Mouse (Mus musculus) cerebellum, adult 9-11 months (tissue): ENCODE measurements around the gene Speer4f2.
"Not testable (repeated sequence)": the region's sequence is repeated elsewhere in the genome, so short reads cannot be mapped to it uniquely, and the experiment has no call there.

Source experiments
- DNase-seq: peaks from one replicate; pipeline ENCODE4 v3.0.0; 2022

Gene Speer4f2

DNA sequence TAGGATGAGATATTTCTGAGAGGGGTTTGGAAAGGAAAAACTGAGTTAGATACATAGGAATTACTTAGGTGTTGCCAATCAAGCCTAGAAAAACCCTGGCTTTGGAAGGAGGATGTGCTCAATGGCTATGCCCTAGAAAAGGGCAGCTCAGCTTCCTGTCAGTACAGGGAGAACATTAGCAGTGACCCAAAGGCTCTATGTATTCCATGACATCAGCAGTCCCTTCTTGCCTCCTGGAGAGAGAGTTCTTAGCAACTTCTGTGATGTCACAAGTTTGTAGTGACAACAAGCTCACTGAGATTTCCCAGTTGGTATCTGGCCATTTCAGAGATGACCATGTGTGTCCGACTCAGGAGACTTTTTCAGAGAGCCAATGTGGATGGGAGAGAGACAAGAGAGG is at the start of gene Speer4f2:
Speer4f2 (plus strand) TSS at position 301 of the 400 bp plus-strand sequence.
- not testable (repeated sequence) for DNase-seq

DNA sequence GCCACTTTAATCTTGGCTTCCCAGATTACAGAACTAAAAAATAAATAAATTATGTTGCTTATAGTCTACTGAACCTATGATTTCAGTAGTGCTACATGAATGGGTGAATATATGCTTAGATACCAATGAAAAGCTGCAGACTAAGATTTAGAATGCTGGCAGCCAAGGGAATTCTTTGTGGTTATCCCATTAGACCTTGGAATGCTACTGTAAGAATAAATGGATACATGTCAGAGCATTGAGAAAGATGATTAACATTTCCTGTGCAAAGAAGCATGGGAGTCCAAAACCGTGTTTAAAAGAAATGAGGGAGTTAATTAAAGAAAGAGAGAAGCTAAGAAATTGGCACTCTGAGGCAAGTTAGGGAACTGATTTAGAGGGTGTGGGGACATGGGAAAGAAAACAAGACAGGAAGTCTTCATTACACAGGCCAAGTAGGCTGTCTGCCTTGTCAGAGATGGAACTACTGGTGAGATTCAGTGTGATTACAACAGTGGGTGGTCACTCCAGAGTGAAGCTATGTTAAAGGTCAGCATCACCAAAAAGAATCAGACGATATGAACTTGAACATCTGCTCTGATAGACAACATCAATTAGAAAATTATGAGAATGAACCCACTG is 43.9 kb upstream of the Speer4f2 start:
- no peak for DNase-seq

GRCm38 (mm10) chr5:17334836-17335235 is 38.1 kb upstream of the Speer4f2 start:
- DNase-seq, result no peak

DNA sequence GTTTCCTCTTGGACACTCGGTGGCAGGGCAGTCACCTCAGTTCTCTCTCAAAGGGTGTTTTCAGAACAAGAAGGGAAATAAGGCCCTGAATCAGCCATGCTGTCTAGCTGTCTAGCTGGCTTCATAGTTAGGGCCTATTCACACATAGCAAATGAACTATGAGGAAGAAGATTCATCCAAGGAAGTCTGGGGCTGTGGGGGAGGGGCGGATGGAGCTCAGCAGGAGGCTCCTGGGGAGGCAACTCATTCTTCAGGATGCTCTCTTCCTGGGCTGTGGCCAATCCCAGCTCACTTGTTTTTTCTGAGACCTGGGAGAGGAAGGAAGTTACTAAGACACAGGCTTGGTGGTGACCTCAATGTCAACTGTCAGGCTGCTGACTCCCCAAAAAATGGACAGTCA is 27.2 kb upstream of the Speer4f2 start:
- DNase-seq, result not testable (repeated sequence)

DNA sequence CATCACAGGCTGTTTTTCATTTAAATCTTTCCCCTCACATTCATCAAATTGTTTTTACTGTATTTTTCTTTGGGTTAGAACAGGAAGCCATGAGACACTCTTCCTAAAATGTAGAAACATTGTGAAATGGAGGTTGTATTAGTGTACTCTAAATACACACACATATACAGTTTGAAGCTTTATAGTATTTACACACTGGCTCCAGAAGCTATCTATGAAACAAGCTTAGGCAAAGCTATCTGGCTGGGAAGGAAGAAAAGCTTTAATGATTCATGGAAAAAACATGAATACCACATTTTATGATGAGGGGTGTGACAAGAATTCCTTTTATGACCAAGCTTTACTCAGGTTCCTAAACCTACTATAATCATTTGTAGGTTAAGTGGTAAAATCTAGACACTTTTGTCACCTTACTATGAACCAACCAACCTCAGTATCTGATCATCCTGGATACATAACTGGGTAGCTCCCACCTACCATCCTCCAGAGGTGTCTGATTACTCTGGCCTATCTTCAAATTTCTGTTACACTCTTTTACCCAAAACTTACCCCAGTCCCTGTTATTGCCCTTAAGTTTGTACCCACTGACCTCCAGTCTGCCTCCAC is 13.5 kb upstream of the Speer4f2 start:
- DNase-seq, result no peak

DNA sequence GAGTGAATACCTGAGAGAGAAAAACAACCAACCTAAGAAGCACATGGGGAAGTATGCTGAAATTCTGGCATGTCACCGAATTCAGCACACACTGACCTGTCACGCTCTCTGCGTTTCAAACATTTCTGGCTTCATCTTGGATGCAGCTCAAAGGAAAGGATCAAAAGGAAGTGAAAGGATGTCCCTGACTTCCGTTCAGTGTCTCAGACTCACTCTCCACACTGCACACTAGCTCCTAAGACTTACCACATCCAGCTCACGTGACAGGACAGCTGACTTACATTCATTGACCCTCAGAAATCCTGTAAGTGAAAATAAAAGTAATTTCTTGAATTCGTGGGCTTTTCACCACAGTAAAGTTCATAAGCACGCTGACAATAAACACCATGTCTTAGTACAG is 16.9 kb downstream of the Speer4f2 start:
- no peak for DNase-seq

GRCm38 (mm10) chr5:17391207-17391606 is 18.2 kb downstream of the Speer4f2 start:
- DNase-seq, result no peak

DNA sequence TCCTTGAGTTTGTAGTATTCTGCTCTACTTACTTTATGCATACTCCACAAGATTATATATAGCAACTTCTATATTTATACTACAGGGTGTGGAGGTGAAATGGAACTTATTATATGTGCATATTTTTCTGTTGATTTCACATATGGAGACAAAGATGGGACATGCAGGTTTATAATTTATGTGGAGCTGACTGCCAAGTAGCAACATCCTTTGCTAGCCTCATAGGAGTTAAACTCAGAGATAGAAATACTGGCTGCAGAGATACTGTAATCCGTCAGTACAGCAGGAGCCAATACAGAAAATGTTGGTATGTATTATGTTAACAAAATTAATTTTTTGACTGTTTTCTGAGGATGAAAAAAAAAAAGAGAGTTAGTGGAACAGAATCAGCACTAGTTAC is 27.6 kb downstream of the Speer4f2 start:
- DNase-seq, result no peak

- DNase-seq, result no peak
These were observed 28.5 kb downstream of the Speer4f2 start for GRCm38 (mm10) chr5:17401206-17402077.

DNA sequence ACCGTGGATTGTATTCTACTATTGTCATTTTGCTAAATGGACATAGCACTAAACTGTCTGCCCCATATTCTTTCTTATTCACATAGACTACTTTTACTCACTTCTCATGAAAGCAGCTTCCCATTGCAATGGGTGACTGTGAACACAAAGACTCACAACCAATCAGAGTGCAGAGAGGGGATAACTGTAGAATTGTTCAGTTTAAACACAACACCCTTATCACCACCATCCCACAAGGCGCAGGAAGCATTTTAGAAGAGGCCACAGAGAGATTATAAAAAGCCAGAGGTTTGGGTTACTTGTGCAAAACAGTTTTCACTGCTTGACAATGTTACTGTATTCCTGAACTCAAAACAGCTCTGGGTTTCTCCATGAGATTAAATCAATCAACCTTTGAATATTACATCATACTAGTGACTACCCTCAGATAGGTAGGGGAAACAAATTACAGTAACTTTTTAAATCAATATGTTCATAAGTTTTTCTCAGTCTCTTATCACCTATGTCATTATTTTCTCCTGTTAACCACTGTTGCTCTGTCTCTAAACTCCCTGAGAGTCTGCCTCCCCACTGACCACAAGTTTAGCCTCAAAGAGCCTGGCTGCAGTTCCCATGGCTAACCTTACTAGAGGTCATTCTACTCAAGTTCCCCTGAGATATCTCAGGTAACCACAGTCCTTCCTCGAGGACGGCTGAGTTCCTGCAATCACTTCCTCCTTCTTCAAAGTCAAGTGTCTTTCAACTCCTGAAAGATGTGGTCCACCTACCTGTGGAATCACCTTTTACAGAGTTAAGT is 29.5 kb downstream of the Speer4f2 start:
- DNase-seq, result no peak

DNA sequence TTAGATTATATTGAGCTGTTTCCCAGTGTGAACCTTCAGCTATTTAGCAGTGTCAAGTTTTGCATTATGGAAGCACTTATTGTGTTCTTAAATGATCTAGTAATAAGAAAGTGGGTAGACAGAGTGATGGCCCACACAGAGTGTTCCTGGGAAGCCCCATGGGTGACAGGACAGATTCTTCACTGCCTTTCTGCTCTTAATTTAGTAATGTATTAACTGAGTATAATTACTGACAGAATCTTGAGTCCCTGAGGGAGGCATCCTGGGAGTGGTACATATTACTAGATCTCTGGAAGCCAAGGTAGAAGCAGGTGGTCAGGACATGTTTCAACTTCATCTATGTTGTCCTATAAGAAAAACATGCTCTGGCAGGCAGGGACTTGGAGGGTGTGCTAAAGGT is 30.6 kb downstream of the Speer4f2 start:
- DNase-seq, result no peak

- DNase-seq, result no peak
These were observed 36.1 kb downstream of the Speer4f2 start for GRCm38 (mm10) chr5:17408924-17409660.

DNA sequence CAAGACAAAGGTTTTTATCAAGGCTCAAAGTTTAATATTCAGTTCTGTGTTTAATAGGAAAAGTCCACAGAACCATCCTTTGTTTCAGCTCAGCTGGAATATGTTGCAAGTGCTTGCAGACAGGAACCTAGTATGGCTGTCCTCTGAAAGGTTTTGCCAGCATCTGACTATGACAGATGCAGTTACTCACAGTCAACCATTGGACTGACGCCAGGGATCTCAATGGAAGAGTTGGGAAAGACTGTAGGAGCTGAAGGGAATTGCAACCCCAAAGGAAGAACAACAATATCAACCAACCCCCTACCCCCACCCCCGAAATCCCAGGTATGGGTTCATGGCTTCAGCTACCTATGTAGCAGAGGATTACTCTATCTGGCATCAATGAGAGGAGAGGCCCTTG is 44.2 kb downstream of the Speer4f2 start:
- no peak for DNase-seq

DNA sequence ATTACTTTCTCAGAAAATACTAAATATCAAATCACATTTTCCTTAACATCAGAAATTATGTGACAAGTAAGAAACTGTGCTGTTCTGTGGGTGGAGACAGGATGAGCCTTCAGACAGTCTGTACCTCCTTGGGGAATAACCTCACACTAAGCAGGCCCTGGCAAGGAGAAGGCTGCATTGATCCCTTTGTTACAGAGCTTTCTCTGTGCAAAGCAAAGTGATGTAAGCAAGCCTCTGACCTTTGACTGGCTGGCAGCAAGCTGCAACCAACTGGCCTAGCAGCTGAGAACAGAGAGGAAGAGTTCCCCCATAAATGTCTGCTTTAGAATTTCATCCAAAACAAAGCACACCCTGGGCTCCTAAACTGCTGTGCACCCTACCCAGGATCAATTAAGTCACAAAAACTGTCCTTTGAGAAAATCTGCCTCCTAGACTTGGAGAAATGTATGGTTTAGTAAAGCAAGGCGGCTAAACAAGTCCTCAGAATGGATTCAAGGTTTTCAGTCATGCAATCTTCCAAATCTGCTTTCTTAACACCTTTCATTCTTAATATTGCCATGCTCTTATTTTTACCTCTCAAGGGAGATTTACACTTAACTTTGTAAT is 46.3 kb downstream of the Speer4f2 start:
- no peak for DNase-seq

GRCm38 (mm10) chr5:17419921-17420320 is 46.9 kb downstream of the Speer4f2 start:
- no peak for DNase-seq

DNA sequence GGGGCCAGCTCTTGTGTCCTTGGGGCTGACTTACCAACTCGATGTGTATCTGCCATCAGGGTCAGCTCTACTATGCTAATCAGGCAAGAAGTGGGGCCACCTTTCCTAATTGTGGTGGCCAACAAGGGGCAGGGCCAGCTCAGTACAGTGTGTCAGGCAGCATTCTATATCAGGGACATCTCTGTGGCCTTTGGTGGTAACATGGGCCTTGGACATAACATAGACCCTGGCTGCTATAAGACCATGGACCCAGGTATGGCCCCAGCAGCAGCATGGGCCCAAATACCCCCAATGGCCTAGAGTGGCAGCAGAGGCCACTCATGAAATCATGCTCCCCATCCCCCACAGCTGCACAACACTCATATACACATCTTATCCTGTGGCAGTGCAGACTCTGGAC is 49.2 kb downstream of the Speer4f2 start:
- no peak for DNase-seq

GRCm38 (mm10) chr5:17426930-17427329 is 54.0 kb downstream of the Speer4f2 start:
- DNase-seq, result no peak
